Mouse (Mus musculus) bone marrow macrophage, adult 2 months (primary cell): ENCODE measurements around the gene Rprd2.

Experiments
- CTCF ChIP-seq: IDR thresholded peaks from 2 replicates; pipeline ENCODE4 v1.5.1; 2012; ENCODE audit warnings: low read depth, mild to moderate bottlenecking, low read length, moderate library complexity
- POLR2A ChIP-seq: IDR thresholded peaks from 2 replicates; pipeline ENCODE4 v1.6.1; 2012; ENCODE audit warnings: mild to moderate bottlenecking, low read depth, low read length, borderline replicate concordance

- no peak for TF ChIP-seq POLR2A
- no peak for TF ChIP-seq CTCF
Measured at GRCm38 (mm10) chr3:95808384-95808783, 10.3 kb downstream of the Rprd2 start.
